Mouse (Mus musculus) hindbrain, embryonic 12.5 days (tissue): ENCODE measurements at regions not wholly inside any gene's neighbourhood (a gene's known extent, or its start where the extent isn't known, plus 50 kb on each side); places are given as distances from the start of the nearest gene placed in this dataset.

Experiments used
- ATAC-seq: fragments of 200-750 bp; cut with Nextera tagmentation; 2 replicates; pipeline ENCODE4 v1.8.0; 2017; ENCODE audit warnings: moderate TSS enrichment; ENCODE audit not compliant: low FRiP score
- H3K27ac ChIP-seq: fragments of 300-500 bp; sonication (generic); 2 replicates; pipeline ENCODE4 v1.5.1; 2016; ENCODE audit warnings: mild to moderate bottlenecking
- H3K27me3 ChIP-seq: fragments of 300-500 bp; sonication (generic); 2 replicates; pipeline ENCODE4 v1.6.1; 2016; ENCODE audit warnings: mild to moderate bottlenecking
- H3K36me3 ChIP-seq: fragments of 300-500 bp; sonication (generic); 2 replicates; pipeline ENCODE4 v1.6.1; 2016; ENCODE audit warnings: mild to moderate bottlenecking
- H3K4me1 ChIP-seq: fragments of 300-500 bp; sonication (generic); 2 replicates; pipeline ENCODE4 v1.6.1; 2016
- H3K4me2 ChIP-seq: fragments of 300-500 bp; sonication (generic); replicated peaks from 2 replicates; pipeline ENCODE4 v1.6.1; 2016; ENCODE audit warnings: mild to moderate bottlenecking
- H3K4me3 ChIP-seq: fragments of 300-500 bp; sonication (generic); 2 replicates; pipeline ENCODE4 v1.5.1; 2016; ENCODE audit warnings: mild to moderate bottlenecking
- H3K9ac ChIP-seq: fragments of 300-500 bp; sonication (generic); 2 replicates; pipeline ENCODE4 v1.6.1; 2016; ENCODE audit warnings: mild to moderate bottlenecking, moderate library complexity
- H3K9me3 ChIP-seq: fragments of 300-500 bp; sonication (generic); replicated peaks from 2 replicates; pipeline ENCODE4 v1.6.1; 2016; ENCODE audit warnings: mild to moderate bottlenecking
- whole genome bisulfite sequencing: fragments of 180-500 bp; shearing (Covaris S2); methylation state at CpG from one replicate; pipeline ENCODE4 v1.1.7; 2016; 5-methylcytosine and 5-hydroxymethylcytosine counted together

DNA sequence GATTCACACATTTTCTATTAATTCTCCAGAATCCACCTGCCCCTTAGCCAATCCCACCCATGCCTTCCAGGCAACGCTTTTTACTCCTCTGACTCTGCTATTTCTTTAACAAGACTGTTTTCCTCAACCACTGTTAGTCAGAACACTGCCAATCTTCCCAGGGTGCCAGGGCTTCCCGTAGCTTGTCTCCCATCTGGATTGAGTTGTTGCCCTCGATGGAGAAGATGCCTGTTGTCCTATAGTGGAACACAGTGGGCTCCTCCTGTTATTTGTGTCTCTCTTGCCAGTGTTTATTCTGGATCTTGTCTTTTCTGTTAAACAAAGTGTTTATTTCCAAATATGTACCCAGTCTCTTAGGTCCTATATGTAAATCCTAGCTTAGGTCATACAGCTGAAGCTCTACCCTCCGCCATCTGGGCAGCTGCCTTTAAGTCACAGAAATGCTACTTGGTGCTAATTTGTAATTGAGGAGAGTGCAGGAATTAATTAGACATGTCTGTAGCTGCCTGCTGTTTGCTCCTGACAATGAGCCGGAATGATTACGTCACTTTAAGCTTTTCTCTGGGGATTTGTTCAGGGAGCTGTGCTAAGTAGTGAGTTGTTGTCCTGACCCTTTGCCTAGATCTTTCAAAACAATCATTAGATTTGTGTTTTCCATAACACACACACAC lies 115.3 kb upstream of the Xpo1 start:
- ATAC-seq: peak; percentile 78
- Histone ChIP-seq H3K27ac (no peak overlapping the region; the same call in 1 of the 2 replicates), H3K4me2 (no peak overlapping the region), H3K4me3 (no peak overlapping the region), H3K27me3 (no peaks in the 10 kb centered on the region), H3K36me3 (no peaks in the 10 kb centered on the region), H3K9ac (no peak overlapping the region), H3K9me3 (no peaks in the 10 kb centered on the region), H3K4me1 (peaks cover 10% of the 10 kb centered on the region; the same call in 1 of the 2 replicates)
- WGBS: 40% methylated on average over 6 of the region's 6 CpGs

DNA sequence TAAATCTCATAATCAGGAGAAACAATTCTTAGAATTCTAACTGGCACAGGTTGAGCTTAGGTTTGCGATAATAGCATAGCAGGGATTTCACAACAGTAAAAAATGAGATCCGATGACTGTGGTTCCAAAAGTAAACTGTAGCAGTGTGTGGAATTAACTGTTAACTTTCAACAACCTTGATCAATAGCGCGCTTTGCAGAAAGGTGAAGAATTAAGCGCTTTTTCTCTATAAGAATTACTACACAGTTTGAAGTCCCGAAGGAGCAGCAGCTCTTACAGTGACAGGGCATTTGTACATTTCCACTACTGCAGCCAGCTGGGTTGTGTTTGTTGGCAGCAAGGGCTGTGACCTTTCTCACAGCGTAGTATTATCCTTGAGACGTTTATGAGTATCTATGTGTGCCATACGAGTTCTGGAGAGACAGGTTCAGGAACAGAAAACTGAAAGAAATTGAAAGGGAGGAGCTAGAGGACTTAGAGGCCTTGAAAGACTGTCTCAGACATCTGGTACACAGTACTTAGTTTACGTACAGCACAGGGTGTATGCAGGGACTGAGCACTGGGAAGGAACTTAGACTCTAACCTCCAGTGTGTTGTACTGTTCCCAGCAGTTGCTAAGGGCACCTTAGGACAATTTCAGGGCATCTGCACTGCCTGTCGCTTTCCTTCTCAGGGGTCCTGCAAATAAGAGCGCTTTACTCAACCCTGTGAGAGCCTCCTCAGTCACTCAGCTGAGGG lies 114.6 kb upstream of the Xpo1 start:
- peak; percentile 38 for ATAC-seq
- H3K9ac ChIP-seq: no peak overlapping the region
- H3K4me3 ChIP-seq: no peak overlapping the region
- H3K9me3 ChIP-seq: no peaks in the 10 kb centered on the region
- no peaks in the 10 kb centered on the region for H3K36me3 ChIP-seq
- no peak overlapping the region for H3K27ac ChIP-seq
- 72% methylated on average over 12 of the region's 12 CpGs for WGBS
- no peak overlapping the region for H3K4me2 ChIP-seq
- no peaks in the 10 kb centered on the region for H3K27me3 ChIP-seq
- H3K4me1 ChIP-seq: peaks cover 10% of the 10 kb centered on the region; the same call in 1 of the 2 replicates

DNA sequence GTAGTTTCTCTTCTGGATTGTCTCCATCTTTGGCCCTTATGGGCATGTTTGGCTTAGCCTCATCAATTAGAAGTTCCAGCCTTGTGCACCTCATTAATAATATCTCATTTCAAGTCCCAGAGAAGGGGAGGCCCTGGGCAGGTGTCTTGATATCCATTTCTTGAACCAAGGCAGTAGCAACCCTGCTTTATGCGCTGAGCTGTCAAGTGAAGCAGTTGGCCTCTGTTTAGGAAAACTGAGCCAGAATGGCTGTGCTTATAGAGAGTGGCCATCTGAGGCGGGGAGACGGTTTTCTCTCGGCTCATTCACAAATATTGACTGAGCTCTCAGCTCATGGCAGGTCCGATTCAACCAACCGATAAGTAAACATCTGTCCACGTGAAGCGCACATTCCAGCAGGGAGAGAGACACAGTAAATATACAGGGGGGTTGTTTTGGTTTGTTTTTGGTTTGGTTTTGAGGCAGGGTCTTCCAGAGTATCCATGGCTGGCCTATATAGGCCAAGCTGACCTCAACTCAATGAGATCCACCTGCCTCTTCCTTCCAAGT lies 107.7 kb upstream of the Xpo1 start:
- H3K4me3 ChIP-seq: no peak overlapping the region
- 76% methylated on average over 8 of the region's 8 CpGs for WGBS
- ATAC-seq: no peak

DNA sequence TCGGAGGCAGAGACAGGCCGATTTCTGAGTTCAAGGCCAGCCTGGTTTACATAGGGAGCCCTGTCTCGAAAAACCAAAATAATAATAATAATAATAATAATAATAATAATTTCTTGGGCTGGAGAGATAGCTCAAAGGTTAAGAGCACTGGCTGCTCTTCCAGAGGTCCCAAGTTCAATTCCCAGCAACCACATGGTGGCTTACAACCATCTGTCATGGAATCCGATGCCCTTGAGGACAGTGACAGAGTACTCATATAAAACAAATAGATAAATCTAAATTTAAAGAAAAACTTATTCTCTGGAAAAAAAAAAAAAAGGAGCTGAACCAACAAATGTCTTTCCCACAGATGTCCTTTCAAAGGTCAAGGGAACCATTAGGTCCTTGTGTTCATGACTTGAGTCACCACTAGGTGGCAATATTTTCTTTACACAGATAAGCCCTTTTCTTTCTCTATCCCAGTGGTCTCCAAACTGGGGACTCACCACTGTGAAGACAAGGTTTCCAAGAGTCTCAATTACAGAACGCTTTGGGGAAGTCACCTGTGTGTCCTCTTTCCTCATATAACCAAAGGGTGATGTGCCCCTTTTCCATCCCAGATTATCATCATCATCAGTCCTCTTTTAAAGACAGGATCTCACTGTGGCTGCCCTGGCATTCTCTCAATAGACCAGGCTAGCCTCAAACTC lies 106.1 kb upstream of the Xpo1 start:
- peak; percentile 63; the same call in 1 of the 2 replicates for ATAC-seq
- H3K36me3 ChIP-seq: no peaks in the 10 kb centered on the region
- no peak overlapping the region for H3K27ac ChIP-seq
- H3K9me3 ChIP-seq: no peaks in the 10 kb centered on the region
- no peak overlapping the region for H3K4me3 ChIP-seq
- H3K9ac ChIP-seq: no peak overlapping the region
- H3K4me1 ChIP-seq: no peaks in the 10 kb centered on the region
- 66% methylated on average over 5 of the region's 5 CpGs for WGBS
- H3K27me3 ChIP-seq: no peaks in the 10 kb centered on the region
- H3K4me2 ChIP-seq: no peak overlapping the region

More for the DNA sequence above, 107.7 kb upstream of the Xpo1 start:
- H3K4me1 ChIP-seq: no peaks in the 10 kb centered on the region
- no peaks in the 10 kb centered on the region for H3K9me3 ChIP-seq
- H3K4me2 ChIP-seq: no peak overlapping the region
- no peak overlapping the region for H3K27ac ChIP-seq
- no peaks in the 10 kb centered on the region for H3K27me3 ChIP-seq
- no peak overlapping the region for H3K9ac ChIP-seq
- no peaks in the 10 kb centered on the region for H3K36me3 ChIP-seq

DNA sequence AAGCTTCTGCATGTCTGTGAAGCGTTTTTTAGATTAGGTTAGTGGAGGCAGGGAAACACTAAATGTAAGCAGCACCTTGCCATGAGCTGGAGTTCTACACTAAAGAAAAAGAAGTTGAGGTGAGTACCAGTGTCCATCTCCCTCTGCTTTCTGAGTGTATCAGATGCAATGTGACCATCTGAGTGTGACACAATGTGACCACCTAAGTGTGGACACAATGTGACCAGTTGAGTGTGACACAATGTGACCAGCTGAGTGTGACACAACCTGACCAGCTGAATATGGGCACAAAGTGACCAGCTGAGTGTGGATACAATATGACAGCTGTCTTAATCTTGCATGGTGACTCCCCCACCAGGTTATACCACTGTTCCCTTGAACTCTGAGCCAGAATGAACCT lies 101.0 kb upstream of the Xpo1 start:
- no peak for ATAC-seq
- WGBS: 76% methylated on average over 1 of the region's 1 CpGs
- no peak overlapping the region for H3K4me2 ChIP-seq
- no peaks in the 10 kb centered on the region for H3K27me3 ChIP-seq
- H3K4me1 ChIP-seq: no peaks in the 10 kb centered on the region
- H3K27ac ChIP-seq: no peak overlapping the region
- no peak overlapping the region for H3K9ac ChIP-seq
- no peaks in the 10 kb centered on the region for H3K36me3 ChIP-seq
- H3K4me3 ChIP-seq: no peak overlapping the region
- H3K9me3 ChIP-seq: no peaks in the 10 kb centered on the region

DNA sequence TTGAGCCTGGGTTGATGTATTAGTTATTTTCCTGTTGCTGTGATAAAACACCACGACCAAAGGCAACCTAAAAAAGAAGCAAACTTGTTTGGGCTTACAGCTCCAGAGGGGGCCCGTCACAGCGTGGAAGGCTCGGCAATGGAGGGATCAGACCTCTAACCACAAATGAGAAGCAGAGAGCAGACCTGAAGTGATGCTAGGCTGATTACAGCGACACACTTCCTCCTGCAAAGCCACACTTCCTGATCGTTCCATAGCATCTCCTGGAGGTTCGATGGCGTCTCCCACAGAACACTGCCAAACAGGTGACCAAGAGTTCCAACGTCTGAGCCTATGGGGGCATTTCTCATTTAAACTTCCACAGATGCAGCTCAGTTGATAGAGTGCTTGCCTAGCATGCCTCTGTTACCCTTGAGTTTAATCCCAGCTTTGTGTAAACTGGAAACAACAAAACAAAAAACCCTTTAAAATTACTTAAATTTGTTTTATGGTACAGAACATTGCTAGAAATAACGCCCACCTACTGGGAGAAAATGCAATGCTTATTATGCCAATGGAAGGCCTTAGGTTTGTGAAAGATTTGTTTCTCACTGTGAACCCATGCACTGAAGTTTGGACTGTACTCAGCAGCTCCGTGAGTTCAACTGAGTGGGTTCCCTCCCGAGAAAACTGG lies 87.2 kb upstream of the Xpo1 start:
- no peak overlapping the region for H3K4me3 ChIP-seq
- H3K9ac ChIP-seq: no peak overlapping the region
- ATAC-seq: no peak
- no peaks in the 10 kb centered on the region for H3K9me3 ChIP-seq
- no peak overlapping the region for H3K27ac ChIP-seq
- no peaks in the 10 kb centered on the region for H3K36me3 ChIP-seq
- no peak overlapping the region for H3K4me2 ChIP-seq
- H3K27me3 ChIP-seq: no peaks in the 10 kb centered on the region
- no peaks in the 10 kb centered on the region for H3K4me1 ChIP-seq
- 84% methylated on average over 12 of the region's 12 CpGs for WGBS

DNA sequence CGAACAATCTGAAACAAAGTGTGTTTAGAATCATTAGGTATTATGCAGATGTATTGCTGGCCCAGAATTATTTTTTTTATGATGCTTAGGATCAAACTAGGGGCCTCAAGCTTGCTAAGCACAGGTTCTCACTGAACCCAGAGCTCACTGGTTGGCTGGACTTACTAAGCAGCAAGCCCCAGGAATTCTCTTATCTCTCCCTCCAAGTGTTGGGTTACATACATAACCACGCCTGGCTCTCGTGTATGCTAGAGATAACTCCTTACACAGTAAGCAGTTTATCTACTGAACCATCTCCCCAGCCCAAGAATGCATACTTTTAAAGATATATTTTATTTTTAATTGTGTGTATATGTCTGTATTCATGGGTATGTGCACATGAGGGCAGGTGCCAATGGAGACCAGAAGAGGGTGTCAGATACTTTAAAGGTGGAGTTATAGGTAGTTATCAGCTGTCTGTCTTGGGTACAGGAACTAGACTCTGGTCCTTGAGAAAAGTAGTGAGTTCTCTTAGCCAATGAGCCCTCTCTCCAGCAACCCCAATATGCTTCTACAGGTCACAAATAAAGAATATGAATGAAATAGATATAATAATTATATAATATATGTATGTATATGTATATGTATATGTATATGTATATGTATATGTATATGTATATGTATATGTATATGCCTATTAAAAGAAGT lies 86.0 kb upstream of the Xpo1 start:
- H3K9me3 ChIP-seq: no peaks in the 10 kb centered on the region

DNA sequence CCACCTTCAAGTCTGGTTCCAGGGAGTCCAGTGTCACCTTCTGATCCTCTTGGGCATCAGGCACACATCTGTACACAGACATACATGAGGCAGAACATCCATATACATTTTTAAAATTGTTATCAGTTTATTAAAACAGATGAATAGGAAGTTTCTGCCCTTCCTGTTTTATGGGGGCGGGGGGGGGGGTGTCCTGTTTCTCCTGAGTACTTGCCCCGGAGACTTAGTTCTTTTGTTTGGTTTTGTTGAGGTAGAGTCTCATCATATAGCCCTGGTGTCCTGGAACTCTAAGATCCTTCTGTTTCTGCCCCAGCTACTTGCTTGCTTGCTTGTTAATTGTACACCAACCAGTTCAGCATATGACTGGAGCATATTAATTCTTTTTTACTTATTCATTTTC lies 85.0 kb upstream of the Xpo1 start:
- no peak for ATAC-seq
- Histone ChIP-seq H3K4me3 (no peak overlapping the region), H3K4me2 (no peak overlapping the region), H3K4me1 (no peaks in the 10 kb centered on the region), H3K36me3 (no peaks in the 10 kb centered on the region), H3K27ac (no peak overlapping the region), H3K27me3 (no peaks in the 10 kb centered on the region), H3K9ac (no peak overlapping the region), H3K9me3 (no peaks in the 10 kb centered on the region)
- WGBS: 63% methylated on average over 2 of the region's 2 CpGs

More for the DNA sequence above, 86.0 kb upstream of the Xpo1 start:
- no peak overlapping the region for H3K4me3 ChIP-seq
- H3K9ac ChIP-seq: no peak overlapping the region
- no peak overlapping the region for H3K4me2 ChIP-seq
- H3K27ac ChIP-seq: no peak overlapping the region
- no peaks in the 10 kb centered on the region for H3K4me1 ChIP-seq
- 76% methylated on average over 3 of the region's 3 CpGs for WGBS
- no peak for ATAC-seq
- no peaks in the 10 kb centered on the region for H3K36me3 ChIP-seq
- H3K27me3 ChIP-seq: no peaks in the 10 kb centered on the region

DNA sequence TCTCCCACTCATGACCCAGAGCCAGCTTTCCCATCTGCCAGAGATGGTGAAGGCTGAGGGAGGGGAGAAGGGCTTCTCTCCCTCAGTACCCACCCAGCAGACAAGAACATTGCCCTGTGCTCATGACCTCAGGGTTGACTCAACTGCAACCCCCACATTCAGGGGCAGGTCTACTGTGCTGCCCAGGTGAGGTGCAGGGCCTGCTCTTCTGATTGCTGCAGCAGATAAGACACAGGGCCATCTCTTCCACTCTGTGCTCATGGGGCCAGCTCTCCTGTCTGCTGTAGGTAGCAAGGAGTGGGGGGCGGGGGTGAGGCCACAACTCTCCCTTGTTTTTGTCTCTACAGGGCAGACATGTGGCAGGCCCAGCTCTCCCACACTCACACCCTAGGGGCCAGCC lies 84.1 kb upstream of the Xpo1 start:
- H3K9me3 ChIP-seq: no peaks in the 10 kb centered on the region

DNA sequence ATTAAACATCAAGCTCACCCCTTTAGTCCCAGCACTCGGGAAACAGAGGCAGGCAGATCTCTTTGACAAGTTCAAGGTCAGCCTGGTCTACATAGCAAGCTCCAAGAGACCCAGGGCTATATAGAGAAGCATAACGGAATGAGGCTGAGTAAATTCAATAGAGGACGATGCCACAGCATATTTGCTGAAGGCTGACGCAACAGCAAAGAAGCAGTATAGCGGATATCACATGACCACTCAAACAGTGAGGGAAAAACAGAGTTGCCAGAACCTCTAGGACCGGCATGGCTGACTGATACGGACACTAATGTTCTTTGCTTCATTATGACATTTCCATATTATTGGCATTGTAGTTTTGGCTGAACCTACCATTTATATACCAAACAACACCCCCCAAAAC lies 74.2 kb upstream of the Xpo1 start:
- no peak overlapping the region for H3K4me3 ChIP-seq
- H3K27me3 ChIP-seq: no peaks in the 10 kb centered on the region
- H3K4me1 ChIP-seq: no peaks in the 10 kb centered on the region
- H3K9me3 ChIP-seq: 0 out of 2 replicates have a peak, but pooled peaks cover 4% of the 10 kb centered on the region
- WGBS: 85% methylated on average over 7 of the region's 7 CpGs
- H3K36me3 ChIP-seq: no peaks in the 10 kb centered on the region
- no peak overlapping the region for H3K4me2 ChIP-seq
- H3K9ac ChIP-seq: no peak overlapping the region
- H3K27ac ChIP-seq: no peak overlapping the region
- ATAC-seq: no peak

More for the DNA sequence above, 84.1 kb upstream of the Xpo1 start:
- no peak for ATAC-seq
- Histone ChIP-seq H3K27ac (no peak overlapping the region), H3K27me3 (no peaks in the 10 kb centered on the region), H3K9ac (no peak overlapping the region), H3K4me2 (no peak overlapping the region), H3K36me3 (no peaks in the 10 kb centered on the region), H3K4me1 (no peaks in the 10 kb centered on the region), H3K4me3 (no peak overlapping the region)
- 100% methylated on average over 1 of the region's 1 CpGs for WGBS

DNA sequence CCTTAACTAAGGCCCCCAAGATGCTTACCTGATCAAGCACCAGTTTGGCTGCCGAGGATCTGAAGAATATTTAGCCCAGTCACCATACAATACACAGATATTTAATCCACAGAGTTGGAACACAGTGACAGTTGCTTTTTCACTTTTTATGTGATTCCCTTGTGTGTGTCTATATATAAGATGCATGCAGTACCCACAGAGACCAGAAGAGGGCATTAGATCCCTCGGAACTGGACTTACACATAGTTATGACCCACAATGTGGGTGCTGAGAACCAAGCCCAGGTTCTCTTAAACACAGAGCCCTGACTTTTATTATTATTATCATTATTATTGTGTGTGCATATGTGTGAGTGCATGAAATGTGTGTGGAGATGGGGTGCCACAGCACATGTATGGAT lies 70.6 kb upstream of the Xpo1 start:
- Histone ChIP-seq H3K9me3 (0 out of 2 replicates have a peak, but pooled peaks cover 4% of the 10 kb centered on the region), H3K4me2 (no peak overlapping the region), H3K4me1 (no peaks in the 10 kb centered on the region), H3K9ac (no peak overlapping the region), H3K4me3 (no peak overlapping the region), H3K27ac (no peak overlapping the region), H3K27me3 (no peaks in the 10 kb centered on the region), H3K36me3 (no peaks in the 10 kb centered on the region)
- WGBS: 91% methylated on average over 2 of the region's 2 CpGs
- no peak for ATAC-seq
